In the genomic region with DNA sequence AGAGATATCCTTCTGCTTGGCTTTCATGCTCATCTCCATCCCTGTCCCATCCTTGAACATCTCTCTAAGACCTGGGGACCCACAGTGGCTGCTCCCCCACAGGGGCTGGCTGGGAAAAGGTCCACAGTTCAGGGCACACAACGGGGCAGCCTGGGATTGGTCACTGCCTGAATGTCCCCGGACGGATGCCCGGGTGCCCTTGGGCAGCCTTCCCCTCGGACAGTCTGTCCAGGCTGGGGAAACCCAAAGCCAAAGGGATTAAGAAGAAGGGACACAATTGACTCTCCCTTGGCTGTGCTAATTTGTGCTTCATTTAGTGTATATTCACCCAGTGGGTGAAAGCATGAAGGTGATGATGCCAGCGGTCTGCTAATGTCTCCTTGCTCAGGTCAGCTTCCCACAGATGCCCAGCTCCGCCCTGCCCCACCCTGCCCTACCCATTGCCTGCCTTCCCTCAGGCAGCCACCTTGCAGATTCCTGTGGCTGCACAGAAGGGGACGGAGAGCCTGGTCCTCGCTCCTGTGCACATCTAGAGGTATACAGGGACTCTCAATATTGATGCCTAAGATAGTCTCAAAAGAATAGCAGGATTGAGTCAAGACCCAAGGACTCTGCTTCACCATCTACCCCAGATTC, we compare ENCODE assay signal across 24 mouse cellular contexts. TPM values are rescaled to one million over a fixed set of nuclear protein-coding genes. Genes with fewer than 3 reads are reported as not detected.
DNase-seq lines count a peak whose midpoint lies in the region; ATAC-seq lines count a peak whose summit lies in the region.
"Had no signal": no experiment of that assay in that cellular context is flagged by ENCODE, and none has a peak within 500 bp of the region (broad histone marks: within the 10 kb centered on the region; RNA-seq: fewer than 3 reads in every experiment).

No protein-coding gene starts in this region.

- ATAC-seq in midbrain, embryonic 16.5 days = no peak
- no peak for ATAC-seq in limb, embryonic 12.5 days (ENCODE audit: insufficient number of reproducible peaks, insufficient read depth, low FRiP score, low TSS enrichment, low read depth)
- ATAC-seq: activated CD4-positive, CD25-positive, alpha-beta regulatory T cell, adult 4 months; forebrain, embryonic 16.5 days; liver, embryonic 12.5 days; midbrain, embryonic 13.5 days had no signal

- H3K27ac ChIP-seq in midbrain, embryonic 10.5 days (replicated peaks) = peak overlapping the region; percentile 73
- no peak overlapping the region for H3K27ac ChIP-seq in midbrain, embryonic 16.5 days (ENCODE audit: low read length)
- peak overlapping the region; percentile 90 for H3K27ac ChIP-seq in limb, embryonic 12.5 days
- H3K27ac ChIP-seq: heart, embryonic 15.5 days; hindbrain, embryonic 15.5 days; midbrain, embryonic 13.5 days; neural tube, embryonic 12.5 days had no signal

- intact Hi-C loops in gastrocnemius, postnatal 14 days (cut with DNase I; ENCODE audit: low total_unique reads) = no loop called here

- no peak overlapping the region for H3K9ac ChIP-seq in midbrain, embryonic 16.5 days (ENCODE audit: low read depth, low read length)
- H3K9ac ChIP-seq in limb, embryonic 12.5 days (replicated peaks) = no peak overlapping the region
- H3K9ac ChIP-seq: heart, embryonic 15.5 days; hindbrain, embryonic 15.5 days; liver, embryonic 12.5 days; midbrain, embryonic 13.5 days; neural tube, embryonic 12.5 days had no signal

- 91% methylated on average over 9 of the region's 9 CpGs for WGBS in midbrain, embryonic 10.5 days
- 92% methylated on average over 9 of the region's 9 CpGs for WGBS in midbrain, embryonic 16.5 days
- WGBS in limb, embryonic 12.5 days = 91% methylated on average over 9 of the region's 9 CpGs

- H3K4me2 ChIP-seq in midbrain, embryonic 16.5 days (ENCODE audit: low read length) = no peak overlapping the region
- no peak overlapping the region for H3K4me2 ChIP-seq in limb, embryonic 12.5 days
- H3K4me2 ChIP-seq: heart, embryonic 15.5 days; hindbrain, embryonic 15.5 days; liver, embryonic 12.5 days; midbrain, embryonic 13.5 days; neural tube, embryonic 12.5 days had no signal

- peaks cover 85% of the 10 kb centered on the region for H3K4me1 ChIP-seq in midbrain, embryonic 10.5 days
- H3K4me1 ChIP-seq in midbrain, embryonic 16.5 days (ENCODE audit: control insufficient read depth, insufficient read depth, low read length) = peaks cover 2% of the 10 kb centered on the region; the same call in 1 of the 2 replicates
- H3K4me1 ChIP-seq in limb, embryonic 12.5 days (replicated peaks) = peaks cover 99% of the 10 kb centered on the region

- H3K9me3 ChIP-seq in midbrain, embryonic 10.5 days (replicated peaks) = no peaks in the 10 kb centered on the region
- no peaks in the 10 kb centered on the region for H3K9me3 ChIP-seq in midbrain, embryonic 16.5 days (replicated peaks; ENCODE audit: control insufficient read depth, low read length, poor library complexity, severe bottlenecking)
- H3K9me3 ChIP-seq in limb, embryonic 12.5 days = no peaks in the 10 kb centered on the region
- H3K9me3 ChIP-seq: heart, embryonic 15.5 days; hindbrain, embryonic 15.5 days; liver, embryonic 12.5 days; midbrain, embryonic 13.5 days; neural tube, embryonic 12.5 days had no signal

- no peak overlapping the region for H3K4me3 ChIP-seq in midbrain, embryonic 10.5 days
- no peak overlapping the region for H3K4me3 ChIP-seq in midbrain, embryonic 16.5 days (ENCODE audit: low read depth, low read length)
- no peak overlapping the region for H3K4me3 ChIP-seq in limb, embryonic 12.5 days (replicated peaks)
- H3K4me3 ChIP-seq: heart, embryonic 15.5 days; hindbrain, embryonic 15.5 days; liver, embryonic 12.5 days; midbrain, embryonic 13.5 days; neural tube, embryonic 12.5 days had no signal

- no peak for DNase-seq in midbrain, embryonic 10.5 days (ENCODE audit: low spot score)
- peak; percentile 79 for DNase-seq in gastrocnemius, postnatal 14 days
- DNase-seq in adrenal gland, postnatal 36 days = no peak
- no peak for DNase-seq in adipocyte (ENCODE audit: low spot score)
- DNase-seq in yolk sac, embryonic 10.5 days (ENCODE audit: low spot score) = no peak
- DNase-seq: adrenal gland, postnatal 10 days; cerebellum, adult 8-10 months; heart, postnatal 36 days; kidney, postnatal 25 days; lung, adult 18-20 months; lung, postnatal 10 days; right cerebral cortex, postnatal 14 days; thymus, postnatal 25 days had no signal

- no peaks in the 10 kb centered on the region for H3K36me3 ChIP-seq in midbrain, embryonic 10.5 days
- H3K36me3 ChIP-seq in midbrain, embryonic 16.5 days (ENCODE audit: control insufficient read depth, insufficient read depth, low read length) = no peaks in the 10 kb centered on the region
- no peaks in the 10 kb centered on the region for H3K36me3 ChIP-seq in limb, embryonic 12.5 days
- H3K36me3 ChIP-seq: heart, embryonic 15.5 days; hindbrain, embryonic 15.5 days; liver, embryonic 12.5 days; midbrain, embryonic 13.5 days; neural tube, embryonic 12.5 days had no signal

- peaks cover 30% of the 10 kb centered on the region for H3K27me3 ChIP-seq in midbrain, embryonic 10.5 days (ENCODE audit: low read depth, poor library complexity, severe bottlenecking)
- H3K27me3 ChIP-seq in midbrain, embryonic 16.5 days (ENCODE audit: control insufficient read depth, insufficient read depth, low read depth, low read length) = no peaks in the 10 kb centered on the region
- H3K27me3 ChIP-seq in limb, embryonic 12.5 days = no peaks in the 10 kb centered on the region
- H3K27me3 ChIP-seq: heart, embryonic 15.5 days; hindbrain, embryonic 15.5 days; liver, embryonic 12.5 days; neural tube, embryonic 12.5 days had no signal

RNA-seq across cellular contexts. Expression of a gene that starts 26.1 kb away (rescaled TPM):
- polyA plus RNA-seq in midbrain, embryonic 10.5 days (2016; fragmentation: Nextera tagmentation; extraction: Ambion mirVana) = 15.8 and 20.3 TPM in 2 replicates
- polyA plus RNA-seq in midbrain, embryonic 16.5 days (2015; fragmentation: Nextera tagmentation; extraction: Ambion mirVana) = 15.6 and 18.6 TPM in 2 replicates
- total RNA-seq in gastrocnemius, postnatal 14 days (2021) = 1 to 10 TPM; 5.0 to 5.2 TPM
- polyA plus RNA-seq in limb, embryonic 12.5 days (2016; fragmentation: Nextera tagmentation; extraction: Ambion mirVana) = 29.4 and 33.3 TPM in 2 replicates
- 1 to 10 TPM; 6.2 to 8.1 TPM for total RNA-seq in adrenal gland, postnatal 36 days (2021)

RNA-seq across cellular contexts. Expression of a gene that starts 60.0 kb away (rescaled TPM):
- polyA plus RNA-seq in midbrain, embryonic 10.5 days (2016; fragmentation: Nextera tagmentation; extraction: Ambion mirVana) = 1.9 TPM in 2 replicates
- polyA plus RNA-seq in midbrain, embryonic 16.5 days (2015; fragmentation: Nextera tagmentation; extraction: Ambion mirVana) = 0.91 and 1.6 TPM in 2 replicates
- total RNA-seq in gastrocnemius, postnatal 14 days (2021) = over 10,000 TPM; 22,199 to 23,470 TPM
- 14.3 and 17.3 TPM in 2 replicates for polyA plus RNA-seq in limb, embryonic 12.5 days (2016; fragmentation: Nextera tagmentation; extraction: Ambion mirVana)
- total RNA-seq in adrenal gland, postnatal 36 days (2021) = 1 to 10 TPM in 1 of 2 experiments, under 1 TPM in 1; 0.40 to 1.2 TPM
- total RNA-seq: left cerebral cortex, postnatal 36 days; MEL had no signal
- polyA plus RNA-seq: liver, embryonic 12.5 days had no signal
